Mouse (Mus musculus) embryonic facial prominence, embryonic 13.5 days (tissue): ENCODE data around the gene Rnf114. TPM values are rescaled to one million over a fixed set of nuclear protein-coding genes. Genes with fewer than 3 reads are reported as not detected.
A peak's percentile ranks its signal among the peaks of the same experiment; 100 is the strongest.

Experiments used
- ATAC-seq: fragments of 200-750 bp; cut with Nextera tagmentation; 2 replicates; pipeline ENCODE4 v1.8.0; 2017; ENCODE audit warnings: low read depth; ENCODE audit not compliant: insufficient number of reproducible peaks, insufficient read depth, low FRiP score, low TSS enrichment
- H3K27ac ChIP-seq: fragments of 300-500 bp; sonication (generic); 2 replicates; pipeline ENCODE4 v1.5.1; 2015; ENCODE audit warnings: moderate library complexity, mild to moderate bottlenecking, inconsistent platforms
- H3K27me3 ChIP-seq: fragments of 300-500 bp; sonication (generic); 2 replicates; pipeline ENCODE4 v1.6.1; 2015; ENCODE audit warnings: mild to moderate bottlenecking, inconsistent platforms
- H3K36me3 ChIP-seq: fragments of 300-500 bp; sonication (generic); 2 replicates; pipeline ENCODE4 v1.6.1; 2015; ENCODE audit warnings: mild to moderate bottlenecking, inconsistent platforms
- H3K4me1 ChIP-seq: fragments of 300-500 bp; sonication (generic); 2 replicates; pipeline ENCODE4 v1.6.1; 2015; ENCODE audit warnings: inconsistent platforms
- H3K4me2 ChIP-seq: fragments of 300-500 bp; sonication (generic); 2 replicates; pipeline ENCODE4 v1.6.1; 2015; ENCODE audit warnings: moderate library complexity, mild to moderate bottlenecking, inconsistent platforms
- H3K4me3 ChIP-seq: fragments of 300-500 bp; sonication (generic); 2 replicates; pipeline ENCODE4 v1.5.1; 2015; ENCODE audit warnings: mild to moderate bottlenecking, inconsistent platforms
- H3K9ac ChIP-seq: fragments of 300-500 bp; sonication (generic); 2 replicates; pipeline ENCODE4 v1.6.1; 2015; ENCODE audit warnings: mild to moderate bottlenecking, inconsistent platforms
- H3K9me3 ChIP-seq: fragments of 300-500 bp; sonication (generic); 2 replicates; pipeline ENCODE4 v1.6.1; 2016; ENCODE audit warnings: inconsistent platforms
- WGBS: fragments of 180-500 bp; shearing (Covaris S2); methylation state at CpG from one replicate; pipeline ENCODE4 v1.1.7; 2015; ENCODE audit warnings: mixed read lengths; 5-methylcytosine and 5-hydroxymethylcytosine counted together
- polyA plus RNA-seq: library from polyadenylated mRNA; unstranded; fragments of >200 nt; fragmentation: Nextera tagmentation; extraction: Ambion mirVana; gene quantifications from 2 replicates; pipeline ENCODE4 v1.2.1, GENCODE M21; 2015

Gene Rnf114
- polyA plus RNA-seq, 1 experiment from 2014 or later: 88.4 TPM

- H3K27ac ChIP-seq: peak overlapping the region; percentile 58
- no peak overlapping the region for H3K4me2 ChIP-seq
- ATAC-seq: no peak
- no peaks in the 10 kb centered on the region for H3K9me3 ChIP-seq
- peak overlapping the region; percentile 55; the same call in 1 of the 2 replicates for H3K9ac ChIP-seq
- 69% methylated on average over 4 of the region's 4 CpGs for WGBS
- no peaks in the 10 kb centered on the region for H3K27me3 ChIP-seq
- H3K36me3 ChIP-seq: peaks cover 50% of the 10 kb centered on the region
- peaks cover 16% of the 10 kb centered on the region for H3K4me1 ChIP-seq
- no peak overlapping the region for H3K4me3 ChIP-seq
Observed at GRCm38 (mm10) chr2:167476762-167477161, 15.7 kb upstream of the Rnf114 start.

- 50% methylated on average over 2 of the region's 2 CpGs for WGBS
Observed at GRCm38 (mm10) chr2:167478128-167478527, 14.3 kb upstream of the Rnf114 start.

GRCm38 (mm10) chr2:167479501-167479900, 12.9 kb upstream of the Rnf114 start:
- ATAC-seq: no peak
- 93% methylated on average over 1 of the region's 1 CpGs for WGBS
- Histone ChIP-seq H3K27ac (no peak overlapping the region), H3K4me3 (no peak overlapping the region), H3K4me1 (peaks cover 16% of the 10 kb centered on the region), H3K4me2 (no peak overlapping the region), H3K9me3 (no peaks in the 10 kb centered on the region), H3K36me3 (peaks cover 50% of the 10 kb centered on the region), H3K9ac (no peak overlapping the region), H3K27me3 (no peaks in the 10 kb centered on the region)

More at GRCm38 (mm10) chr2:167478128-167478527, 14.3 kb upstream of the Rnf114 start:
- Histone ChIP-seq H3K9ac (no peak overlapping the region), H3K9me3 (no peaks in the 10 kb centered on the region), H3K36me3 (peaks cover 50% of the 10 kb centered on the region), H3K27me3 (no peaks in the 10 kb centered on the region), H3K4me1 (peaks cover 16% of the 10 kb centered on the region), H3K27ac (no peak overlapping the region), H3K4me2 (no peak overlapping the region), H3K4me3 (no peak overlapping the region)
- ATAC-seq: no peak

GRCm38 (mm10) chr2:167482681-167483080, 9.8 kb upstream of the Rnf114 start:
- H3K4me1 ChIP-seq: no peaks in the 10 kb centered on the region
- no peaks in the 10 kb centered on the region for H3K9me3 ChIP-seq
- peaks cover 48% of the 10 kb centered on the region for H3K36me3 ChIP-seq
- no peak overlapping the region for H3K4me3 ChIP-seq
- no peak overlapping the region for H3K27ac ChIP-seq
- no peak for ATAC-seq
- WGBS: 90% methylated on average over 4 of the region's 4 CpGs
- no peaks in the 10 kb centered on the region for H3K27me3 ChIP-seq
- no peak overlapping the region for H3K4me2 ChIP-seq
- no peak overlapping the region for H3K9ac ChIP-seq

- H3K9me3 ChIP-seq: no peaks in the 10 kb centered on the region
- H3K27ac ChIP-seq: no peak overlapping the region
- no peaks in the 10 kb centered on the region for H3K27me3 ChIP-seq
- peaks cover 48% of the 10 kb centered on the region for H3K36me3 ChIP-seq
- ATAC-seq: no peak
- no peak overlapping the region for H3K9ac ChIP-seq
- no peak overlapping the region for H3K4me2 ChIP-seq
- WGBS: 91% methylated on average over 27 of the region's 27 CpGs
- H3K4me1 ChIP-seq: no peaks in the 10 kb centered on the region
- H3K4me3 ChIP-seq: no peak overlapping the region
Observed at GRCm38 (mm10) chr2:167483081-167483826, 9.2 kb upstream of the Rnf114 start.

GRCm38 (mm10) chr2:167483827-167484410, 8.5 kb upstream of the Rnf114 start:
- Histone ChIP-seq H3K4me2 (no peak overlapping the region), H3K27ac (no peak overlapping the region), H3K27me3 (no peaks in the 10 kb centered on the region), H3K4me3 (no peak overlapping the region), H3K9me3 (no peaks in the 10 kb centered on the region), H3K4me1 (0 out of 2 replicates have a peak, but pooled peaks cover 2% of the 10 kb centered on the region), H3K9ac (no peak overlapping the region), H3K36me3 (peaks cover 52% of the 10 kb centered on the region)
- WGBS: 94% methylated on average over 24 of the region's 24 CpGs
- no peak for ATAC-seq

- Histone ChIP-seq H3K27ac (no peak overlapping the region), H3K36me3 (peaks cover 52% of the 10 kb centered on the region), H3K4me3 (no peak overlapping the region), H3K4me1 (0 out of 2 replicates have a peak, but pooled peaks cover 2% of the 10 kb centered on the region), H3K4me2 (no peak overlapping the region), H3K27me3 (no peaks in the 10 kb centered on the region), H3K9me3 (no peaks in the 10 kb centered on the region), H3K9ac (no peak overlapping the region)
- ATAC-seq: no peak
- 93% methylated on average over 11 of the region's 11 CpGs for WGBS
Observed at GRCm38 (mm10) chr2:167484932-167485331, 7.5 kb upstream of the Rnf114 start.

GRCm38 (mm10) chr2:167485501-167486377, 6.7 kb upstream of the Rnf114 start:
- Histone ChIP-seq H3K9ac (peak overlapping the region; percentile 16; the same call in 1 of the 2 replicates), H3K27ac (no peak overlapping the region), H3K4me2 (no peak overlapping the region), H3K9me3 (no peaks in the 10 kb centered on the region), H3K4me1 (peaks cover 10% of the 10 kb centered on the region), H3K4me3 (no peak overlapping the region), H3K27me3 (no peaks in the 10 kb centered on the region), H3K36me3 (peaks cover 49% of the 10 kb centered on the region)
- 84% methylated on average over 7 of the region's 7 CpGs for WGBS
- ATAC-seq: no peak

- Histone ChIP-seq H3K27ac (no peak overlapping the region), H3K4me3 (no peak overlapping the region), H3K9ac (no peak overlapping the region), H3K9me3 (no peaks in the 10 kb centered on the region), H3K4me1 (peaks cover 18% of the 10 kb centered on the region), H3K27me3 (no peaks in the 10 kb centered on the region), H3K4me2 (no peak overlapping the region), H3K36me3 (peaks cover 49% of the 10 kb centered on the region)
- 79% methylated on average over 4 of the region's 4 CpGs for WGBS
- ATAC-seq: no peak
Observed at GRCm38 (mm10) chr2:167486573-167486972, 5.9 kb upstream of the Rnf114 start.

GRCm38 (mm10) chr2:167487551-167487950, 4.9 kb upstream of the Rnf114 start:
- Histone ChIP-seq H3K27ac (no peak overlapping the region), H3K4me1 (peaks cover 24% of the 10 kb centered on the region), H3K36me3 (peaks cover 43% of the 10 kb centered on the region), H3K4me2 (no peak overlapping the region), H3K9ac (no peak overlapping the region), H3K9me3 (no peaks in the 10 kb centered on the region), H3K27me3 (no peaks in the 10 kb centered on the region), H3K4me3 (no peak overlapping the region)
- no peak for ATAC-seq
- WGBS: 89% methylated on average over 6 of the region's 6 CpGs

GRCm38 (mm10) chr2:167487994-167488393, 4.5 kb upstream of the Rnf114 start:
- ATAC-seq: no peak
- H3K9me3 ChIP-seq: no peaks in the 10 kb centered on the region
- peaks cover 24% of the 10 kb centered on the region for H3K4me1 ChIP-seq
- WGBS: 90% methylated on average over 6 of the region's 6 CpGs
- H3K36me3 ChIP-seq: peaks cover 39% of the 10 kb centered on the region
- no peak overlapping the region for H3K4me3 ChIP-seq
- no peak overlapping the region for H3K27ac ChIP-seq
- no peak overlapping the region for H3K9ac ChIP-seq
- no peaks in the 10 kb centered on the region for H3K27me3 ChIP-seq
- H3K4me2 ChIP-seq: no peak overlapping the region
